Mouse (Mus musculus) bone marrow macrophage, adult 2 months (primary cell): ENCODE data around the gene Zbtb8a. TPM values are rescaled to one million over a fixed set of nuclear protein-coding genes. Genes with fewer than 3 reads are reported as not detected.
A peak's percentile ranks its signal among the peaks of the same experiment; 100 is the strongest.
"Not testable (repeated sequence)": the region's sequence is repeated elsewhere in the genome, so short reads cannot be mapped to it uniquely, and the experiment has no call there.

Experiments
- H3K27ac ChIP-seq: 2 replicates; pipeline ENCODE4 v1.5.1; 2012; ENCODE audit warnings: low read depth, low read length; ENCODE audit not compliant: insufficient read depth
- H3K4me1 ChIP-seq: 2 replicates; pipeline ENCODE4 v1.6.1; 2012; ENCODE audit warnings: low read length; ENCODE audit not compliant: control insufficient read depth, insufficient read depth
- H3K4me3 ChIP-seq: 2 replicates; pipeline ENCODE4 v1.5.1; 2012; ENCODE audit warnings: mild to moderate bottlenecking, low read length, moderate library complexity; ENCODE audit not compliant: insufficient read depth
- CTCF ChIP-seq: IDR thresholded peaks from 2 replicates; pipeline ENCODE4 v1.5.1; 2012; ENCODE audit warnings: low read depth, mild to moderate bottlenecking, low read length, moderate library complexity
- POLR2A ChIP-seq: IDR thresholded peaks from 2 replicates; pipeline ENCODE4 v1.6.1; 2012; ENCODE audit warnings: mild to moderate bottlenecking, low read depth, low read length, borderline replicate concordance
- polyA plus RNA-seq: library from polyadenylated mRNA; stranded (reverse); fragments of >200 nt; gene quantifications from 2 replicates; pipeline ENCODE4 v1.2.4, GENCODE M21; 2012; ENCODE audit not compliant: missing spikeins, insufficient read depth, insufficient read length

The Zbtb8a gene
- polyA plus RNA-seq, 1 experiment, result 4.4 TPM

GRCm38 (mm10) chr4:129362771-129363170, 15.1 kb downstream of the Zbtb8a start:
- TF ChIP-seq CTCF (no peak), POLR2A (no peak)
- Histone ChIP-seq H3K4me3 (no peak overlapping the region), H3K27ac (no peak overlapping the region), H3K4me1 (0 out of 2 replicates have a peak, but pooled peaks cover 6% of the 10 kb centered on the region)

GRCm38 (mm10) chr4:129362238-129362637, 15.7 kb downstream of the Zbtb8a start:
- H3K4me3 ChIP-seq, H3K27ac ChIP-seq, H3K4me1 ChIP-seq: not testable (repeated sequence)

GRCm38 (mm10) chr4:129357613-129358163, 20.2 kb downstream of the Zbtb8a start:
- no peak overlapping the region for H3K4me3 ChIP-seq
- H3K4me1 ChIP-seq, result peaks cover 6% of the 10 kb centered on the region
- TF ChIP-seq CTCF, result no peak
- H3K27ac ChIP-seq, result no peak overlapping the region

GRCm38 (mm10) chr4:129354236-129354635, 23.7 kb downstream of the Zbtb8a start:
- Histone ChIP-seq H3K4me1 (peaks cover 6% of the 10 kb centered on the region), H3K27ac (no peak overlapping the region), H3K4me3 (no peak overlapping the region)
- TF ChIP-seq POLR2A (no peak), CTCF (no peak)

- H3K4me1 ChIP-seq, result peaks cover 6% of the 10 kb centered on the region
- TF ChIP-seq CTCF, result no peak
- TF ChIP-seq POLR2A, result no peak
- no peak overlapping the region for H3K27ac ChIP-seq
- no peak overlapping the region for H3K4me3 ChIP-seq
Observed at GRCm38 (mm10) chr4:129353176-129353575, 24.7 kb downstream of the Zbtb8a start.

GRCm38 (mm10) chr4:129351111-129351510, 26.8 kb downstream of the Zbtb8a start:
- peaks cover 9% of the 10 kb centered on the region for H3K4me1 ChIP-seq
- no peak overlapping the region for H3K4me3 ChIP-seq
- no peak for TF ChIP-seq POLR2A
- TF ChIP-seq CTCF, result no peak
- H3K27ac ChIP-seq, result no peak overlapping the region

GRCm38 (mm10) chr4:129350644-129351043, 27.3 kb downstream of the Zbtb8a start:
- H3K4me1 ChIP-seq, result peaks cover 13% of the 10 kb centered on the region
- no peak for TF ChIP-seq POLR2A
- peak; percentile 61 for TF ChIP-seq CTCF
- no peak overlapping the region for H3K4me3 ChIP-seq
- no peak overlapping the region for H3K27ac ChIP-seq

GRCm38 (mm10) chr4:129346481-129347154, 31.3 kb downstream of the Zbtb8a start:
- no peak for TF ChIP-seq CTCF
- no peak for TF ChIP-seq POLR2A
- Histone ChIP-seq H3K27ac (peak overlapping the region; percentile 95), H3K4me1 (peaks cover 10% of the 10 kb centered on the region), H3K4me3 (peak overlapping the region; percentile 40)

- peaks cover 14% of the 10 kb centered on the region for H3K4me1 ChIP-seq
- TF ChIP-seq POLR2A (no peak), CTCF (no peak)
Observed at GRCm38 (mm10) chr4:129342705-129343104, 35.2 kb downstream of the Zbtb8a start.

GRCm38 (mm10) chr4:129341888-129342287, 36.0 kb downstream of the Zbtb8a start:
- Histone ChIP-seq H3K27ac (no peak overlapping the region), H3K4me1 (peaks cover 21% of the 10 kb centered on the region), H3K4me3 (no peak overlapping the region)
- no peak for TF ChIP-seq CTCF
- TF ChIP-seq POLR2A, result no peak

More at GRCm38 (mm10) chr4:129342705-129343104, 35.2 kb downstream of the Zbtb8a start:
- H3K4me3 ChIP-seq, result no peak overlapping the region
- H3K27ac ChIP-seq, result no peak overlapping the region

- peaks cover 12% of the 10 kb centered on the region for H3K4me1 ChIP-seq
- H3K27ac ChIP-seq, result no peak overlapping the region
- no peak overlapping the region for H3K4me3 ChIP-seq
- TF ChIP-seq CTCF (no peak), POLR2A (no peak)
Observed at GRCm38 (mm10) chr4:129339743-129340142, 38.2 kb downstream of the Zbtb8a start.
